Mouse (Mus musculus): ENCODE measurements around the gene Dusp27. TPM values are rescaled to one million over a fixed set of nuclear protein-coding genes. Genes with fewer than 3 reads are reported as not detected.
A peak's percentile ranks its signal among the peaks of the same experiment; 100 is the strongest.
"Not testable (repeated sequence)": the region's sequence is repeated elsewhere in the genome, so short reads cannot be mapped to it uniquely, and the experiment has no call there.

Dusp27 gene
- polyA plus RNA-seq, 1 experiment from 2014 or later: 4.1 TPM

DNA sequence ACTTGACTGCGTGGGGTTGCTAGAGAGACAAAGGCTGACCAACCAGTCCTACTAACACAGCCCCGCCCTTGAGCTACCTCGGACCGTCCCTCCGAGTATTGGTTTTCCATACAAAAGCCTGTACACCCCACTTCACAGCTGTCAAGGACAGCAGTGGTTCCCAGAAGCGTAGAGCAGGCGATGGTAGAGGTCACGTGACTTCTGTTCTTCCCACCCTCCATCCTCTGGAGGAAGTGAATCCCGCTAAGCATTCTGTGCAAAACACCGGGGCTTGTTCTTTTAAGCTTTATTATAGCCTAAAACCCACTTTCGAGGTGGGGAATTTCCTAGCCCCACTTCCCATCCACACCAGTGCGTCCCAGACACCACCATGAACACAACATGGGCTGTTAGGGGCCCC lies 30.0 kb upstream of the Dusp27 start:
- 83% methylated on average over 12 of the region's 12 CpGs for WGBS

DNA sequence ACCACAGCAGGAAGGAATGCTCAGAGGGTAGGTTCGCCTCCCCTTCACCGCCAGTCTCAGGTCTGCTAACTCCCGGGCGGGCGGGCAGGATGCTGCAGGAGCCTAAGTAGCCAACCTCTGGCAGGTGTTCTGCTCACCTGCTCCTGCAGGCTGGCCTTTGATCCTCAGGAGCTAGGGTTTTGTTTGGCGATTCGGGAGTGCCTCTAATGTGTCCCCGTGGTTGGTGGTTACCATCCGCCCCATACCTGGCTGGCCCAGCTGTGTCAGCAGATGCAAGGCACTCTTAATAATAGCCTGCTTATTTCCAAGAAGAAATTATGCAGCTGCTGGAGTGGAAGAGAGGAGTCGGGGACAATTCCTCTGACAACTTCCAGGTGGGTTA lies 27.4 kb upstream of the Dusp27 start:
- no peak overlapping the region for H3K4me3 ChIP-seq
- H3K36me3 ChIP-seq: no peaks in the 10 kb centered on the region
- H3K27ac ChIP-seq: no peak overlapping the region
- H3K9me3 ChIP-seq: no peaks in the 10 kb centered on the region
- peaks cover 23% of the 10 kb centered on the region for H3K27me3 ChIP-seq
- H3K9ac ChIP-seq: no peak overlapping the region
- no peak for ATAC-seq (ENCODE audit: insufficient number of reproducible peaks, insufficient read depth, low FRiP score, low TSS enrichment)
- no peak overlapping the region for H3K4me2 ChIP-seq (replicated peaks)
- H3K4me1 ChIP-seq: no peaks in the 10 kb centered on the region
- whole genome bisulfite sequencing: 51% methylated on average over 10 of the region's 10 CpGs

More for the DNA sequence above, 30.0 kb upstream of the Dusp27 start:
- Histone ChIP-seq H3K4me1 (0 out of 2 replicates have a peak, but pooled peaks cover 4% of the 10 kb centered on the region), H3K4me3 (no peak overlapping the region), H3K9ac (no peak overlapping the region), H3K36me3 (no peaks in the 10 kb centered on the region), H3K27me3 (peaks cover 28% of the 10 kb centered on the region), H3K4me2 (replicated peaks) (no peak overlapping the region), H3K9me3 (no peaks in the 10 kb centered on the region), H3K27ac (no peak overlapping the region)
- ATAC-seq (ENCODE audit: insufficient number of reproducible peaks, insufficient read depth, low FRiP score, low TSS enrichment): no peak

- Histone ChIP-seq H3K9ac (no peak overlapping the region), H3K27ac (no peak overlapping the region), H3K4me3 (no peak overlapping the region), H3K9me3 (no peaks in the 10 kb centered on the region), H3K4me1 (no peaks in the 10 kb centered on the region), H3K27me3 (peaks cover 16% of the 10 kb centered on the region), H3K36me3 (no peaks in the 10 kb centered on the region), H3K4me2 (replicated peaks) (peak overlapping the region; percentile 42)
- ATAC-seq (ENCODE audit: insufficient number of reproducible peaks, insufficient read depth, low FRiP score, low TSS enrichment): no peak
- 15% methylated on average over 29 of the region's 29 CpGs for WGBS
Measured at GRCm38 (mm10) chr1:166154162-166155112, 26.7 kb upstream of the Dusp27 start.

GRCm38 (mm10) chr1:166153351-166154120 lies 25.8 kb upstream of the Dusp27 start:
- Histone ChIP-seq H3K4me3 (no peak overlapping the region), H3K36me3 (no peaks in the 10 kb centered on the region), H3K4me2 (replicated peaks) (no peak overlapping the region), H3K27ac (no peak overlapping the region), H3K9ac (no peak overlapping the region), H3K27me3 (peaks cover 12% of the 10 kb centered on the region), H3K9me3 (no peaks in the 10 kb centered on the region), H3K4me1 (no peaks in the 10 kb centered on the region)
- 13% methylated on average over 18 of the region's 18 CpGs for WGBS
- ATAC-seq (ENCODE audit: insufficient number of reproducible peaks, insufficient read depth, low FRiP score, low TSS enrichment): no peak

GRCm38 (mm10) chr1:166152034-166152433 lies 24.3 kb upstream of the Dusp27 start:
- Histone ChIP-seq H3K9ac (no peak overlapping the region), H3K36me3 (no peaks in the 10 kb centered on the region), H3K9me3 (no peaks in the 10 kb centered on the region), H3K27me3 (peaks cover 12% of the 10 kb centered on the region), H3K4me3 (no peak overlapping the region), H3K4me1 (no peaks in the 10 kb centered on the region), H3K4me2 (replicated peaks) (no peak overlapping the region), H3K27ac (no peak overlapping the region)
- WGBS: 90% methylated on average over 10 of the region's 10 CpGs
- ATAC-seq (ENCODE audit: insufficient number of reproducible peaks, insufficient read depth, low FRiP score, low TSS enrichment): no peak

DNA sequence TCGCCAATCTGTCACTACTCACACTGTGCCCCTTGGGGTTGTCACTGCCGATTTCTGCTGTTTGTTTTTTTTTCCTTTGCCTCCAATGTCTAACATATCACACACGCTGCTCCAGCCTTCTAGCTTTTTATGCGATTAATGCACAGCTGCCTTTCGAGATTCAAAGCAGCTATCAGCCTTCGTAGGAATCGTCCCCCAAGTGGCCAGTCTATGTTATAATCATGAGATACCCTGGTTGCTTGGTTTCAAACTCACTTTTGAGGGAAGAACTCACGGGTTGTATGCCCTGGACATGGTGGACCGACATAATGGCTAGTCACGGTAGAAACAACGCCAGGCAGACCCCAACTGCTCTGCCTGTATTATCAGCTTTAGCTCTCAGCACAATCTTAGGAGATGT lies 23.6 kb upstream of the Dusp27 start:
- 60% methylated on average over 11 of the region's 11 CpGs for WGBS
- ATAC-seq (ENCODE audit: insufficient number of reproducible peaks, insufficient read depth, low FRiP score, low TSS enrichment): no peak
- Histone ChIP-seq H3K9me3 (no peaks in the 10 kb centered on the region), H3K27me3 (peaks cover 12% of the 10 kb centered on the region), H3K36me3 (no peaks in the 10 kb centered on the region), H3K4me1 (no peaks in the 10 kb centered on the region), H3K4me3 (no peak overlapping the region), H3K9ac (no peak overlapping the region), H3K27ac (no peak overlapping the region), H3K4me2 (replicated peaks) (no peak overlapping the region)

GRCm38 (mm10) chr1:166150035-166150434 lies 22.3 kb upstream of the Dusp27 start:
- no peak for ATAC-seq (ENCODE audit: insufficient number of reproducible peaks, insufficient read depth, low FRiP score, low TSS enrichment)
- Histone ChIP-seq H3K27ac (no peak overlapping the region), H3K9ac (no peak overlapping the region), H3K4me3 (no peak overlapping the region), H3K4me2 (replicated peaks) (no peak overlapping the region), H3K9me3 (no peaks in the 10 kb centered on the region), H3K36me3 (no peaks in the 10 kb centered on the region), H3K4me1 (no peaks in the 10 kb centered on the region), H3K27me3 (peaks cover 8% of the 10 kb centered on the region)
- WGBS: 85% methylated on average over 7 of the region's 7 CpGs

DNA sequence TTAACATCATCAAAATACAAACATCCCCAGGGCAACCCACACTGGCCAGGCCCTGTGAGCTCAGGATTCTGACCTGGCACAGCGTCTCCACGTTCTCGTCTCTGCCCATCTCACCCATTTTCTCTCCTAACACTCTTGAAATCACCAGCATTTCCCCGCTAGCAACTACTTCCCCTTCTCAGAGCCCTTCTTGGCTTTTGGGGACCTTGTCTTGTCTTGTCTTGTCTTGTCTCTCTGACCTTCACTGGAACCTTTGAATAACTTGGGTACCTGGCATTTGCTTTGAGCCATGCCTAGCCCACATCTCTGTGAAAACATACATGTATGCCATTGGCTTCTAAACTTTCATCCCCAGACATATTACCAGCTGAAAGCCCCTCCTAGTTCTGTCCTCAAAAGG lies 21.7 kb upstream of the Dusp27 start:
- no peak for ATAC-seq (ENCODE audit: insufficient number of reproducible peaks, insufficient read depth, low FRiP score, low TSS enrichment)
- Histone ChIP-seq H3K9ac (no peak overlapping the region), H3K36me3 (no peaks in the 10 kb centered on the region), H3K4me1 (no peaks in the 10 kb centered on the region), H3K9me3 (no peaks in the 10 kb centered on the region), H3K27ac (no peak overlapping the region), H3K27me3 (peaks cover 2% of the 10 kb centered on the region), H3K4me3 (no peak overlapping the region), H3K4me2 (replicated peaks) (no peak overlapping the region)
- 78% methylated on average over 4 of the region's 4 CpGs for WGBS

DNA sequence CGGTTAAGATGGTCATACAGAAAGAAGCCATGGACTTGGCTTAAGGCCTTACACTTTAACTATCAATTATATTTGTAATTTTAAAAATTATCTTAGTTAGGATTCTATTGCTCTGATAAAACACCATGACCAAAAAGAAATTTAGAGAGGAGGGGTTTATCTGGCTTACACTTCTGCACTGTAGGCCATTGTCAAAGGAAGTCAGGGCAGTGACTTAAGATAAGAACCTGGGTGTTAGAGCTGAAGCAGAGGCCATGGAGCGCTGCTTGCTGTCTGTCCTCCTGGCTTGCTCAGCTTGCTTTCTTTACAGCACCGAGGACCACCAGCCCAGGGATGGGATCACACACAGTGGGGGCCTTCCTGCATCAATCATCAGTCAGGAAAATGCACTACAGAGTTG lies 19.9 kb upstream of the Dusp27 start:
- Histone ChIP-seq H3K9ac (no peak overlapping the region), H3K27me3 (no peaks in the 10 kb centered on the region), H3K36me3 (no peaks in the 10 kb centered on the region), H3K4me3 (no peak overlapping the region), H3K4me1 (no peaks in the 10 kb centered on the region), H3K9me3 (no peaks in the 10 kb centered on the region), H3K4me2 (replicated peaks) (no peak overlapping the region), H3K27ac (no peak overlapping the region)
- no peak for ATAC-seq (ENCODE audit: insufficient number of reproducible peaks, insufficient read depth, low FRiP score, low TSS enrichment)
- WGBS: 65% methylated on average over 3 of the region's 3 CpGs

GRCm38 (mm10) chr1:166146626-166147025 lies 18.9 kb upstream of the Dusp27 start:
- H3K4me1 ChIP-seq: no peaks in the 10 kb centered on the region
- no peaks in the 10 kb centered on the region for H3K27me3 ChIP-seq
- ATAC-seq (ENCODE audit: insufficient number of reproducible peaks, insufficient read depth, low FRiP score, low TSS enrichment): no peak
- no peak overlapping the region for H3K4me3 ChIP-seq
- WGBS: 88% methylated on average over 11 of the region's 11 CpGs
- no peak overlapping the region for H3K4me2 ChIP-seq (replicated peaks)
- no peak overlapping the region for H3K27ac ChIP-seq
- no peak overlapping the region for H3K9ac ChIP-seq
- H3K9me3 ChIP-seq: no peaks in the 10 kb centered on the region
- no peaks in the 10 kb centered on the region for H3K36me3 ChIP-seq

GRCm38 (mm10) chr1:166142369-166142768 lies 14.6 kb upstream of the Dusp27 start:
- Histone ChIP-seq H3K27ac (no peak overlapping the region), H3K4me3 (no peak overlapping the region), H3K9ac (no peak overlapping the region), H3K4me1 (no peaks in the 10 kb centered on the region), H3K4me2 (replicated peaks) (no peak overlapping the region), H3K9me3 (no peaks in the 10 kb centered on the region), H3K36me3 (no peaks in the 10 kb centered on the region), H3K27me3 (no peaks in the 10 kb centered on the region)
- 77% methylated on average over 6 of the region's 6 CpGs for WGBS
- no peak for ATAC-seq (ENCODE audit: insufficient number of reproducible peaks, insufficient read depth, low FRiP score, low TSS enrichment)

DNA sequence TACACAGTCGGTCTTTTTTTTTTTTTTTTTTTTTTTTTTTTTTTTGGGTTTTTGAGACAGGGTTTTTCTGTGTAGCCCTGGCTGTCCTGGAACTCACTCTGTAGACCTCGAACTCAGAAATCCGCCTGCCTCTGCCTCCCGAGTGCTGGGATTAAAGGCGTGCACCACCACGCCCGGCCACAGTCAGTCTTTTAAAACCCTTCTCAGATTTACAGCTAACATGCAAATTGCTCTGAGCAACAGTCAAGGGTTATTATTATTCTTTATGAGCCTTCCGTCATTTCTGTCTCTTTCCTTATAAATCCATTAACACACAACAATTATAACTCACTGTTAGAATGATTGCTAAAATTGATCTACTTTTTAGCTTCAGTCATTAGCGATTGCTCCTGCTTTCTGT lies 14.1 kb upstream of the Dusp27 start:
- ATAC-seq (ENCODE audit: insufficient number of reproducible peaks, insufficient read depth, low FRiP score, low TSS enrichment); H3K4me3 ChIP-seq; H3K36me3 ChIP-seq; H3K27me3 ChIP-seq; H3K4me1 ChIP-seq; H3K9me3 ChIP-seq; H3K9ac ChIP-seq; H3K27ac ChIP-seq; H3K4me2 ChIP-seq (replicated peaks): not testable (repeated sequence)
- WGBS: 92% methylated on average over 9 of the region's 9 CpGs
